Mouse (Mus musculus) midbrain, embryonic 13.5 days (tissue): ENCODE measurements around the gene Aar2. TPM values are rescaled to one million over a fixed set of nuclear protein-coding genes. Genes with fewer than 3 reads are reported as not detected.

Experiments used
- ATAC-seq: fragments of 200-750 bp; cut with Nextera tagmentation; 2 replicates; pipeline ENCODE4 v1.8.0; 2017; ENCODE audit warnings: mild to moderate bottlenecking, moderate TSS enrichment, moderate library complexity
- H3K27ac ChIP-seq: fragments of 300-500 bp; sonication (generic); 2 replicates; pipeline ENCODE4 v1.5.1; 2015; ENCODE audit warnings: inconsistent platforms, mild to moderate bottlenecking, moderate library complexity
- H3K27me3 ChIP-seq: fragments of 300-500 bp; sonication (generic); 2 replicates; pipeline ENCODE4 v1.6.1; 2015; ENCODE audit warnings: mild to moderate bottlenecking, inconsistent platforms
- H3K36me3 ChIP-seq: fragments of 300-500 bp; sonication (generic); 2 replicates; pipeline ENCODE4 v1.6.1; 2015; ENCODE audit warnings: mild to moderate bottlenecking, inconsistent platforms
- H3K4me1 ChIP-seq: fragments of 300-500 bp; sonication (generic); replicated peaks from 2 replicates; pipeline ENCODE4 v1.6.1; 2015; ENCODE audit warnings: inconsistent platforms
- H3K4me2 ChIP-seq: fragments of 300-500 bp; sonication (generic); replicated peaks from 2 replicates; pipeline ENCODE4 v1.6.1; 2015; ENCODE audit warnings: moderate library complexity, mild to moderate bottlenecking, inconsistent platforms
- H3K4me3 ChIP-seq: fragments of 300-500 bp; sonication (generic); replicated peaks from 2 replicates; pipeline ENCODE4 v1.5.1; 2015; ENCODE audit warnings: mild to moderate bottlenecking, inconsistent platforms
- H3K9ac ChIP-seq: fragments of 300-500 bp; sonication (generic); replicated peaks from 2 replicates; pipeline ENCODE4 v1.6.1; 2015; ENCODE audit warnings: mild to moderate bottlenecking, inconsistent platforms
- H3K9me3 ChIP-seq: fragments of 300-500 bp; sonication (generic); 2 replicates; pipeline ENCODE4 v1.6.1; 2016; ENCODE audit warnings: mild to moderate bottlenecking, inconsistent platforms
- WGBS: fragments of 180-500 bp; shearing (Covaris S2); methylation state at CpG from one replicate; pipeline ENCODE4 v1.1.7; 2015; 5-methylcytosine and 5-hydroxymethylcytosine counted together
- polyA plus RNA-seq: library from polyadenylated mRNA; unstranded; fragments of >200 nt; fragmentation: Nextera tagmentation; extraction: Ambion mirVana; gene quantifications from 2 replicates; pipeline ENCODE4 v1.2.1, GENCODE M21; 2015

Gene Aar2
- polyA plus RNA-seq, 1 experiment from 2014 or later: 48.2 TPM

DNA sequence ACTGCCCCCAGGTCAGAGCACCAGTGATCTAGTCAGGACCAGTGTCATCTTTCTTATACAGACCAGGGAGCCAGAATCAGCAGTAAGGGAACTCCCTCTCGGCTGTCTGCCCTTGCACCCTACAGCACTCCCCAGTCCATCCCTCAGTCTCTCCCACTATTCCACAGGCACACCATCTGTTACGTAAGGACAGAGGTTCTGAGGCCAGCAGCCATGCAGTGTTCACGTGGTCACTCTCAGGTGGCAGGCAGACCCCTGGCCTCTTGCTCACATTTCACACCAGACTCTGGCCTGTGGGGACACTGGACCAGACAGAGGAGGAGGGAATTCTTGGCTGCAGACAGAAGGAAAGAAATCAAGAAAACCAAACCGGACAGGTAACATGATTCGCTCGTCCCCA lies 24.1 kb downstream of the Aar2 start:
- no peak overlapping the region for H3K9ac ChIP-seq
- peaks cover 28% of the 10 kb centered on the region for H3K36me3 ChIP-seq
- no peak for ATAC-seq
- H3K4me2 ChIP-seq: no peak overlapping the region
- H3K27ac ChIP-seq: no peak overlapping the region
- no peaks in the 10 kb centered on the region for H3K4me1 ChIP-seq
- no peaks in the 10 kb centered on the region for H3K9me3 ChIP-seq
- no peaks in the 10 kb centered on the region for H3K27me3 ChIP-seq
- 82% methylated on average over 6 of the region's 6 CpGs for WGBS
- H3K4me3 ChIP-seq: no peak overlapping the region

DNA sequence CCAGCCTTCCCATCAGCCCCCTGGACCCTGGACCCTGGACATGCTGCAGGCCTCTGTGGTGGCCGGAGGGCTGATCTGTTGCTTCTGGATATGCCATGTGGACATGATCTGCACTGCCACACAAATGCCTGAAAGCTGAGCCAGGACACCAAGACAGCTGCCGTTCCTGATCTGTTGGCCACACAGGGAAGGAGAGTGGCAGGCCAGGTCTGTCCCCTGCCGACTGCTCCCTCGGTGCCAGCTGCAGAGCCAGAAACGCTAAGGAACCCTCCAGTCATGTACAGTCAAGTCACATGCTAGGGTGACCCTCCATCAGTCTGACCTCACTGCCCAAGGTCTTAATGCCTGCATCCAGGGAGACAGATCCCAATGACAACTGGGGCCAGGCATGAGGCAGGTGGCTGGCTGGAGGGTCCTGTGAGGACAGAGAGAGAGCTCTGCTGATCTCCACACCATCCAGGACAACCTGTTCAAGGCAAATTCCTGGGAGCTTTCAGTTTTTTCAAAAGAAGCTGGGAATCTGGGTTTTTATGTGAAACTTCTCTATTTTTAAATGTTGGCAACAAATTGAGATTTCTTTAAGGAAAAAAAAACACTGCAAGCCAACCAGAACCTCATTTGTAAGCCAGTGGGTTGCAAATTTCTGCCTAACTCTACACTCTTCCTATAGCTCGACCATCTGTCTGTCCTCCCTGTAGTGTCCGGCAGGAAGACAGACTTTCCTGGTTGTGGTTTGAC lies 29.6 kb downstream of the Aar2 start:
- Histone ChIP-seq H3K4me2 (no peak overlapping the region), H3K4me3 (no peak overlapping the region), H3K9ac (no peak overlapping the region), H3K4me1 (no peaks in the 10 kb centered on the region), H3K27ac (no peak overlapping the region), H3K27me3 (0 out of 2 replicates have a peak, but pooled peaks cover 3% of the 10 kb centered on the region), H3K36me3 (no peaks in the 10 kb centered on the region), H3K9me3 (no peaks in the 10 kb centered on the region)
- 83% methylated on average over 7 of the region's 7 CpGs for WGBS
- ATAC-seq: no peak

DNA sequence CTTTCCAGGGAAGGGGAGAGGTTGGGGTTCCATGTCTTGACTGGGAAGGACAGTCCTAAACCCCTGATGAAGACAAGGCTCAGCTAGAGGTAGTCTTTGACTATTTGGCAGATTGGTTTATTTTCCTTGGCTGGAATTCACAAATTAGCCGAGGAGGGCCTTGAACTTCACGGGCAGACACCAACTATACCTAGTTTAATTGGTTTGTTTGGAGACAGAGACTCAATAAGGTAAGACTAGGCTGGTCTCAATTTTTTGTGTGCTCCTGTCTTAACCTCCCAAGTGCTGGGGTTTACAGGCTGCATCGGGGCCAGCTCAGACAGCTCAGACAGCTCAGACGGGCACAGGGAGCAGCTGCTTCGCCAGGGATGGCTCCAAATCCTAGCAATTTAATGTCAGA lies 33.1 kb downstream of the Aar2 start:
- H3K4me1 ChIP-seq: peaks cover 15% of the 10 kb centered on the region
- H3K4me3 ChIP-seq: no peak overlapping the region
- H3K36me3 ChIP-seq: no peaks in the 10 kb centered on the region
- WGBS: 80% methylated on average over 5 of the region's 5 CpGs
- H3K27ac ChIP-seq: no peak overlapping the region
- H3K9me3 ChIP-seq: no peaks in the 10 kb centered on the region
- H3K4me2 ChIP-seq: no peak overlapping the region
- no peak for ATAC-seq
- H3K9ac ChIP-seq: no peak overlapping the region
- H3K27me3 ChIP-seq: 0 out of 2 replicates have a peak, but pooled peaks cover 3% of the 10 kb centered on the region

DNA sequence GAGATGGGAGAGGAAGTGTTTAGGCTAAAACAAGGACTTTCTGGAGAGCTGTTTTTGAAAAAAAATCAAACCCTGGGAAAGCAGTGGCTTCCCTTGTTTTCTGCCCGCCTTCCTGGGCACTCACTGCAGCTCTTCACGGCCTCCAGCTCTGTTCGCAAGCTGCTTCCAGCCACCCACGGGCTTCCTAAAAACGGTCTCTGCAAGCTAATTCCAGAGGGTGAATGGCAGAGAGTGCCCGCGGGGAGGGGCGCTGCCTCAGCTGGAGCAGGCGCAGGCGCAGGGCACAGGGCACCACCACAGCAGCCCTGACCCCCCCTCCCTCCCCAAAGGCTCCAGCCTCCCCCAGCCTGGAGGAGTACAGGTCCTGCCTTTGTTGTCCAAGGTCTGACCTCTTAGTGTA lies 33.9 kb downstream of the Aar2 start:
- 58% methylated on average over 10 of the region's 10 CpGs for WGBS
- ATAC-seq: no peak
- no peak overlapping the region for H3K4me3 ChIP-seq

DNA sequence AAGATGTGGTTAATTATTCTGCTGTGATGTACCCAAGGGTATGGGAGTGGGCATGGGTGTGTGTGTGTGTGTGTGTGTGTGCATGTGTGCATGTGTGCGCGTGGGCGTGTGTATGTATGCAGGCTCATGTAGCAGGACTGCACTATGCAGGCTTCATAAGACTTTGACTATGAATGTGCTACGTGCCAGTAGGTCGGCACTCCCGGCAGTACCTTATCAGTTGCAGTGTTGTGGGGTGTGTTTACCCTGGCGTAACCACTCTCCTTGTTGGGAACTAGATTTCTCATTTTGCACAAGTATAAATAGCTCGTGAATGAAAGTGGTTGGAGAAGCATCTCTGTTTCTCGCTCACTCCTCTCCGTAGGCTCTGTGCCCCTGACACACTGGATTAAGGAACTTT lies 35.5 kb downstream of the Aar2 start:
- H3K9me3 ChIP-seq: no peaks in the 10 kb centered on the region
- no peak overlapping the region for H3K9ac ChIP-seq
- no peak overlapping the region for H3K4me2 ChIP-seq
- no peak for ATAC-seq
- H3K4me1 ChIP-seq: peaks cover 18% of the 10 kb centered on the region
- no peak overlapping the region for H3K27ac ChIP-seq
- no peaks in the 10 kb centered on the region for H3K36me3 ChIP-seq
- H3K27me3 ChIP-seq: 0 out of 2 replicates have a peak, but pooled peaks cover 3% of the 10 kb centered on the region
- no peak overlapping the region for H3K4me3 ChIP-seq
- 88% methylated on average over 10 of the region's 10 CpGs for WGBS

More for the DNA sequence above, 33.9 kb downstream of the Aar2 start:
- no peak overlapping the region for H3K27ac ChIP-seq
- no peaks in the 10 kb centered on the region for H3K36me3 ChIP-seq
- no peak overlapping the region for H3K4me2 ChIP-seq
- H3K4me1 ChIP-seq: peaks cover 18% of the 10 kb centered on the region
- H3K27me3 ChIP-seq: 0 out of 2 replicates have a peak, but pooled peaks cover 3% of the 10 kb centered on the region
- H3K9ac ChIP-seq: no peak overlapping the region
- H3K9me3 ChIP-seq: no peaks in the 10 kb centered on the region

DNA sequence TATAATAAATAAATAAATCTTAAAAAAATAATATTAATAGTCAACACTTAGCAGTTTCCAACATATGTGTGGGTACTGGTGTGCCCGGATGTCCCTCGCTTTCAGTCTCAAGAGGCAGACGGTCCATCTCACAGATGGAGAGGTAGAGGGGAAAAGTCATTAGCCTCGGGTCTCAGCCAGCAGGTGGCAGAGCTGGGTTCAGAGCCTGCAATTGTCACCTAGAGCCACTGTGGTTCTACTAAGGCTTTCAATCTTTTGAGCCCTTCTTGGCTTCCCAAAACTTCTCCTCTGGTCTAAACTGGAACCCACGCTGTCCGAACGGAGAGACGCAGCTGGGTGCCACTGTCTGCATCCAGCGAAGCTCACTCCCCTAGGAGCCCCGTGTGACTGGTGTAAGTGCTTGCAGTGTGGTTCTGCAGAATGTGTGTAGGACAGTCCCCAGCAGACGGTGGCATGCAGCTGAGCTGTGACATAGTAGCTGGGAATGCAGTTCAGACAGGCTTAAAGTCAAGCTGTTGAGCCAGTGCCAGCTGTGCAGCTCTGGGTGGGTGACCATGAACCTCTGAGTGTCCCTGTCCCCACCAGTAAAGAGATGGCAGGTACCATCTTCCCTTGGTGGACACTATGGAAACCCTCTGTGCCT lies 36.9 kb downstream of the Aar2 start:
- no peak overlapping the region for H3K4me3 ChIP-seq
- H3K27me3 ChIP-seq: 0 out of 2 replicates have a peak, but pooled peaks cover 3% of the 10 kb centered on the region
- H3K4me1 ChIP-seq: peaks cover 18% of the 10 kb centered on the region
- H3K9ac ChIP-seq: no peak overlapping the region
- H3K27ac ChIP-seq: no peak overlapping the region
- no peaks in the 10 kb centered on the region for H3K9me3 ChIP-seq
- 66% methylated on average over 11 of the region's 11 CpGs for WGBS
- no peaks in the 10 kb centered on the region for H3K36me3 ChIP-seq
- peak; percentile 38; the same call in 1 of the 2 replicates for ATAC-seq
- no peak overlapping the region for H3K4me2 ChIP-seq

DNA sequence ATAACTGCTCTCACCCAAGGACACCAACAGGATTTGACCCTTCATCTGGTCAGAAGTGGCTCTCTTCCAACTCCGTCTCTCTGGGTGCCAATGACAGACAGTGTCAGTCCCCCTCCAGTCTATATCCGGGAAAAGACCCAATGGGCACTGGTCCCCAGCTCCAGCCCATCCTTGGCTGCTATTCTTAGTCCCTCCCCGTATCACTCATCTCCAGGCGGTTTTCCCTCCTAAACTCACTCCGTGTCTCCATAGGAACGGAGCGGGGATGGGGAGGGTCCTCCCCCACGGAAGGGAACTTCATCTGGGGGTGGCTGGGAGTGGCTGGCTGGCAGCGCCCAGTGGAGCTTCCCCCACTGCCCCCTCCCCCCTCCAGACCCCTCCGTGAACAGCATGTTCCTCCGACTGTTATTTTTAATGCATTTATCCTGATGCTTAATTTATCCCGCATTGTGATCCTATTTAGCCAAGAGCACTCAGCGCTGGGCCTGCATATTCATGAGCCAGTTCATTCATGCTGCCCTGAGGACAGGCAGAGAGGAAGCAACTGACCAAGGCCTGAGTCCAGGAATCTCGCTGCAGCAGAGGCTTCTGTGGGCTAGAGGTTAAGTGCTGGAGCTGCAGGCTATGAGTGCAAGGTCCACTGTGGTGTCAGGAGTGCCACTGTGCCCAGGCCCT lies 37.5 kb downstream of the Aar2 start:
- 0 out of 2 replicates have a peak overlapping the region, but pooled peaks have one; percentile 2 for H3K9ac ChIP-seq
- no peak overlapping the region for H3K4me3 ChIP-seq
- peak overlapping the region; percentile 38 for H3K4me2 ChIP-seq
- ATAC-seq: peak; percentile 78
- H3K27ac ChIP-seq: peak overlapping the region; percentile 12; the same call in 1 of the 2 replicates
- H3K4me1 ChIP-seq: peaks cover 18% of the 10 kb centered on the region
- no peaks in the 10 kb centered on the region for H3K36me3 ChIP-seq
- WGBS: 14% methylated on average over 14 of the region's 14 CpGs
- 0 out of 2 replicates have a peak, but pooled peaks cover 3% of the 10 kb centered on the region for H3K27me3 ChIP-seq
- no peaks in the 10 kb centered on the region for H3K9me3 ChIP-seq

DNA sequence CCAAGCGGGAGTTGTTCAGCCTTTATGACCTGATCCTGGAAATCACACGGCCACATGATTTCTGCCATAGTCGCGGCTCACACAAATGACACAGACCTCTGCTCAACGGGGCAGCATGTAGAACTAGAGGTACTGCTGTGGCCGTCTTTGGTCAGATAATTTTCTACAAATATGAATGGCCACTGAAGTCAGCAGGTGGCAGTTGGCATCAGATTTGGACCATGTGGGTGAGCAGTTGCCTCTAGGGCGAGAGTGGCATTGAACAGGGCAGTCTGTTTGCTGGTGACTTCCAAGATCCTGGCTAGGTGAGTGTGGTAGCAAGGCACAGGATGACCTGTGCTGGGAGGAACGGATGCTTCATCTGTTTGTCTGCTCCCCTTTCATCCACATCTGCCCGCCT lies 42.1 kb downstream of the Aar2 start:
- WGBS: 90% methylated on average over 9 of the region's 9 CpGs
- no peak overlapping the region for H3K27ac ChIP-seq
- H3K4me1 ChIP-seq: peaks cover 14% of the 10 kb centered on the region
- H3K36me3 ChIP-seq: no peaks in the 10 kb centered on the region
- no peak overlapping the region for H3K4me2 ChIP-seq
- no peak overlapping the region for H3K9ac ChIP-seq
- H3K27me3 ChIP-seq: no peaks in the 10 kb centered on the region
- no peak overlapping the region for H3K4me3 ChIP-seq
- no peak for ATAC-seq
- no peaks in the 10 kb centered on the region for H3K9me3 ChIP-seq

DNA sequence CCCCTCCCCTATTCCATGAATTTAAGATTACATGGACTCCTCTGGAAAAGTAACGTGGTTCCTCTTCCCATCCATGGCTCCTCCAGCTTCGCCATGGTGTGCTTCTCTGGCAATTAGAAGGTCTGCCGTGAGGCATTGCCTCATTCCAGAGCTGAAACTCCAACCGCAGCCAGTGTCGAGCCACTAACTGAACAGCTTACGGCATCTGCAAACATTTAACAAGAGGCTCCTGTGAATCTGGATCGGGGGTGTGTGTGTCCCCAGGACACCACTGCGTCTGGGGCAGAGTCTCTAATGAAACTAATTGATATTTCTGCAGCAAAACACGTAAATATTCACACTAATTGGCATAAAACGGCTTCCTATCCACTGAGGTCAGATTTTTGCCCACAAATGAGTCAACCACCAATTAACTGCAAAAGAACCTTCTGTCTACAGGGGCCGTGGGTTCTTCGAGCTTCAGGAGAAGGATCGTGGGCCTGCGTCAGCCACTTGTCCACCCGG lies 47.7 kb downstream of the Aar2 start:
- H3K36me3 ChIP-seq: no peaks in the 10 kb centered on the region
- no peaks in the 10 kb centered on the region for H3K9me3 ChIP-seq
- ATAC-seq: no peak
- 74% methylated on average over 15 of the region's 15 CpGs for WGBS
- no peaks in the 10 kb centered on the region for H3K4me1 ChIP-seq
- no peak overlapping the region for H3K4me2 ChIP-seq
- no peak overlapping the region for H3K27ac ChIP-seq
- no peak overlapping the region for H3K4me3 ChIP-seq
- H3K27me3 ChIP-seq: no peaks in the 10 kb centered on the region
- H3K9ac ChIP-seq: no peak overlapping the region

DNA sequence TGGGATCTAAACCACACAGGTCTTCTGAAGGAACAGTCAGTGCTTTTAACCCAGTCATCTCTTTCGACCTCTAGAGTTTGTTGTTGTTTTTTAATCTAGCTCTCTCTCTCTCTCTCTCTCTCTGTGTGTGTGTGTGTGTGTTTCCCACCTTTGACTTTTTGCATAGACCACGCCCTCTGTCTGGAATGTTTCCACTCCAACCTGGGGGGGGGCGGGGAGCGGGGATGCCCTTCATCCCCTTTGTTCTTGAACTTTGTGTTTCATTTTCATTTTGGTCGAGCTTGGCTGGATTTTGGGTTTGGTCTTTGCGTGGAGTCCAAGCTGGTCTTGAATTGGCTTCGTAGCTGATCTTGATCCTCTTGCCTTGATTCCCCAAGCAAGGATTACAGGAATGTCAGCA lies 55.2 kb downstream of the Aar2 start:
- Histone ChIP-seq H3K4me2 (no peak overlapping the region), H3K4me3 (no peak overlapping the region), H3K4me1 (no peaks in the 10 kb centered on the region), H3K9ac (no peak overlapping the region), H3K27ac (no peak overlapping the region), H3K36me3 (no peaks in the 10 kb centered on the region), H3K27me3 (no peaks in the 10 kb centered on the region), H3K9me3 (no peaks in the 10 kb centered on the region)
- ATAC-seq: no peak
- 87% methylated on average over 7 of the region's 7 CpGs for WGBS

DNA sequence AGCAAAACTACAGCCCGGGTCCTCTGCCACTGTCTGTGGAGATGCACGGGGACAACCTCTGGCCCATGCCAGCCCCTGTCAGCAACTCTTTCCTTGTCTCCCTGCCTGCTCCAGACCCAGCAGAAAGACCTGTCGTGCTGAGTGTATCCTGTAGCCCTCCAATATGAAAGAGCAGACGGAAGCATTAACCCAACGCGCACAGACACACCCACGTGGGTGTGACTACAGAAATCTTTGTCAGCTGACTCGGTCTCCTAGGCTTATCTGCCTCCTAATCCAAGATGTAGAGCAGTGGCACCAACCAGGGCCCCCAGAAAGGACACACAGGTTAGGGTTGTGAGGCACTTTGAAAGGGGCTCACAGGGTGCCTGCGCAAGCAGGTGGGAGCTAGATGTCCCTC lies 56.3 kb downstream of the Aar2 start:
- no peaks in the 10 kb centered on the region for H3K36me3 ChIP-seq
- H3K9ac ChIP-seq: no peak overlapping the region
- no peak overlapping the region for H3K27ac ChIP-seq
- WGBS: 84% methylated on average over 9 of the region's 9 CpGs
- no peaks in the 10 kb centered on the region for H3K4me1 ChIP-seq
- H3K4me2 ChIP-seq: no peak overlapping the region
- no peak for ATAC-seq
- no peak overlapping the region for H3K4me3 ChIP-seq
- no peaks in the 10 kb centered on the region for H3K9me3 ChIP-seq
- peaks cover 4% of the 10 kb centered on the region; the same call in 1 of the 2 replicates for H3K27me3 ChIP-seq

DNA sequence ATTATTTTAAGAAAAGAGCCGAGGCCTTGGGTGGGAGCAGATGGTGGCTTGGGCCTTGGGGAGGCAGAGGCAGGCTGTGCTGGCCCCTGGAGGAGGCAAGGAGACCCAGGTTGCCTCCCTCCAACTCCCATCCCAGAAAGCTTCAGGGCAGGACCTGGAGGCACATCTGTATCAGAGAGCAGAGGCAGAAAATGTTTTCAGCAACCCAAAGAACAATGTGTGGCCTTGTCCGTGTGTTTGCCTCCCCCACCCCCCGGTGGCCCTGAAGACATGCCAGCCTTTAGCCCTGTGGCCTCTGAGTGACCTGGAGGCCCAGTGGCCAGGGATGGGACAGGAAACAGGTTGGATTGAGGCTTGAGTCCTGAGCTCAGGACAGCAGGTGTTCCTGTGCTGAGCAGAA lies 57.8 kb downstream of the Aar2 start:
- 76% methylated on average over 3 of the region's 3 CpGs for WGBS
- Histone ChIP-seq H3K4me3 (no peak overlapping the region), H3K4me2 (no peak overlapping the region), H3K36me3 (no peaks in the 10 kb centered on the region), H3K9ac (no peak overlapping the region), H3K27ac (no peak overlapping the region), H3K27me3 (peaks cover 11% of the 10 kb centered on the region), H3K9me3 (no peaks in the 10 kb centered on the region), H3K4me1 (no peaks in the 10 kb centered on the region)
- no peak for ATAC-seq
